Mouse (Mus musculus) small intestine, adult 2 months (tissue): ENCODE data around the gene Crtc3. TPM values are rescaled to one million over a fixed set of nuclear protein-coding genes. Genes with fewer than 3 reads are reported as not detected.

Source experiments
- H3K27ac ChIP-seq: fragments of 200-500 bp; 2 replicates; pipeline ENCODE4 v1.5.1; 2012; ENCODE audit warnings: low read depth, low read length, control low read depth, inconsistent platforms; ENCODE audit not compliant: insufficient read depth
- H3K27me3 ChIP-seq: fragments of 200-500 bp; 2 replicates; pipeline ENCODE4 v1.6.1; 2012; ENCODE audit warnings: mild to moderate bottlenecking, moderate library complexity, low read length, inconsistent platforms; ENCODE audit not compliant: control insufficient read depth, insufficient read depth
- H3K36me3 ChIP-seq: fragments of 200-500 bp; 2 replicates; pipeline ENCODE4 v1.6.1; 2012; ENCODE audit warnings: mild to moderate bottlenecking, low read length, control low read depth, inconsistent platforms; ENCODE audit not compliant: control insufficient read depth, insufficient read depth
- H3K4me1 ChIP-seq: fragments of 200-500 bp; 2 replicates; pipeline ENCODE4 v1.6.1; 2012; ENCODE audit warnings: low read length, inconsistent platforms, mixed read lengths; ENCODE audit not compliant: control insufficient read depth, insufficient read depth, insufficient read length
- H3K4me3 ChIP-seq: fragments of 200-500 bp; 2 replicates; pipeline ENCODE4 v1.5.1; 2012; ENCODE audit warnings: low read depth, mild to moderate bottlenecking, control low read depth, inconsistent platforms, low read length, moderate library complexity
- CTCF ChIP-seq: fragments of 200-500 bp; IDR thresholded peaks from 2 replicates; pipeline ENCODE4 v1.5.1; 2012; ENCODE audit warnings: low read depth, mild to moderate bottlenecking, control low read depth, inconsistent platforms, low read length, moderate library complexity, mixed read lengths; ENCODE audit not compliant: insufficient replicate concordance, insufficient read length; ENCODE audit errors: extremely low read depth
- POLR2A ChIP-seq: fragments of 200-500 bp; IDR thresholded peaks from 2 replicates; pipeline ENCODE4 v1.6.1; 2012; ENCODE audit warnings: low read depth, mild to moderate bottlenecking, control low read depth, inconsistent platforms, low read length, moderate library complexity
- WGBS: fragments of 180-500 bp; shearing (Covaris S2); methylation state at CpG from one replicate; pipeline ENCODE4 v1.1.7; 2018; 5-methylcytosine and 5-hydroxymethylcytosine counted together
- polyA plus RNA-seq: library from polyadenylated mRNA; depleted of rRNA; stranded (reverse); fragments of >200 nt; gene quantifications from 2 replicates; pipeline ENCODE4 v1.2.3, GENCODE M21; 2012

Crtc3 gene
- polyA plus RNA-seq, 1 experiment, result 15.7 TPM

DNA sequence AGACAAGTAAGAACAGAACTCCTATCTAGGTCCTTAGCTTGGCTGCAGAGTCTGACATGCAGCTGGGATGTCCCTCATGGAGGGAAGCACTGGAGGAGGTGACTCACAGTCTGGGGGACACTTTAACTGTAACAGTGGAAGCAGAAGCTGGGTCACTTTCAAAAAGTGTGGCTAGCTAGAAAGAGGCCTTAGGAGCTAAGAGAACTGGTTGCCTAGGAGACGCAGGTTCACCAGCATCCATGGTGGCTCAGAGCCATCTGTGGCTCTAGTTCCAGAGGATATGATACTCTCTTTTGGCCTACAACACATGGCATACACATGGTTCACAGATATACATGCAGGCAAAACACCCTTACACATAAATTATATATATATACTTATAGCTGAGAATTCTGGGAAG lies 86.1 kb downstream of the Crtc3 start:
- Histone ChIP-seq H3K27ac (no peak overlapping the region), H3K36me3 (peaks cover 9% of the 10 kb centered on the region), H3K4me1 (no peaks in the 10 kb centered on the region), H3K27me3 (no peaks in the 10 kb centered on the region), H3K4me3 (no peak overlapping the region)
- TF ChIP-seq POLR2A (no peak), CTCF (no peak)
- 94% methylated on average over 1 of the region's 1 CpGs for WGBS

DNA sequence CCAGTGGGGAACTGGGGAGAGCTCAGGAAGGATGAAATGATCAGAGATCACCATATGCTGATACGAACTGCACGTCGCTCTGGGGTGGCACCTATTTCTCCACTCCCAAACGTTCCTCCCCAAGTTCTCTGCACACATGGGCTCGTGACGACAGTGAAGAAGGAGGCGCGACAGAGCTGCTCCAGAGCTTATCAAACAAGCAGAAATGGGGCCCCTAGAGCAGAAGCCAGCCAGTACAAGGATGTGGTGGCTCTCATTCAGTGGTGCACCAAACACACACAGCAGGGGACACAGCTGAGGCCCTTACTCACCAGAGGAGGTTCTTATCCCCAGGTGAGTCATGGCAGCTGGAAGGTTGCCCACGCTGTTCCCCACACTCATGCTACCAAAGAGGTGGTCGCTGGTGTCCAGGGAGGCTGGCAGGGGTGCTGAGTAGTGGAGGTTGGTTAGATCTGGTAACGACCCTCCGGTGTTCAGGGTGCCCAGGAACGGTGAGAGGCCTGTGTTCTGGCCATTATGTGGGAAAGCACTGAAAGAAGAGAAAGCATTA lies 90.2 kb downstream of the Crtc3 start:
- no peak for TF ChIP-seq POLR2A
- no peak for TF ChIP-seq CTCF
- WGBS, result 91% methylated on average over 13 of the region's 13 CpGs
- H3K27me3 ChIP-seq, result no peaks in the 10 kb centered on the region
- no peaks in the 10 kb centered on the region for H3K4me1 ChIP-seq
- H3K4me3 ChIP-seq, result no peak overlapping the region
- no peak overlapping the region for H3K27ac ChIP-seq
- H3K36me3 ChIP-seq, result peaks cover 23% of the 10 kb centered on the region

DNA sequence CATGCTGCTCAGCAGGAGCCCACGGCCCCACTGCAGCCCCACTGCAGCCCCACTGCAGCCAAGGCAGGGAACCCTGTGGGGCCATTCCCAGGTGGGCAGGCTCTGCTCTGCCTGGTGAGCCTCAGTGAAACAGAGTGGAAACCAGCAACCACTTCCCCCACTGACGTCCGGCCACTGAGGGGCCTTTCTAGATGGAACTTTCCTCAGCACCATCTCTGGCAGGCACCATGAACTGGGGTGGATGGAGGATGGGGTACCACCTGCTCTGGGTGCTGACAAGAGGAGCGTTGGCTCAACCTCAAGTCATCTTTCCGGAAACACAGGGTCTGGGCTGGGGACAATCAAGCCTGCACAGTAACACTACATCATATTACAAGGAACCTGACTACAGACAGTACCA lies 90.8 kb downstream of the Crtc3 start:
- Histone ChIP-seq H3K27ac (no peak overlapping the region), H3K36me3 (peaks cover 23% of the 10 kb centered on the region), H3K4me3 (no peak overlapping the region), H3K27me3 (no peaks in the 10 kb centered on the region), H3K4me1 (no peaks in the 10 kb centered on the region)
- TF ChIP-seq POLR2A, result no peak
- no peak for TF ChIP-seq CTCF
- WGBS, result 87% methylated on average over 5 of the region's 5 CpGs

DNA sequence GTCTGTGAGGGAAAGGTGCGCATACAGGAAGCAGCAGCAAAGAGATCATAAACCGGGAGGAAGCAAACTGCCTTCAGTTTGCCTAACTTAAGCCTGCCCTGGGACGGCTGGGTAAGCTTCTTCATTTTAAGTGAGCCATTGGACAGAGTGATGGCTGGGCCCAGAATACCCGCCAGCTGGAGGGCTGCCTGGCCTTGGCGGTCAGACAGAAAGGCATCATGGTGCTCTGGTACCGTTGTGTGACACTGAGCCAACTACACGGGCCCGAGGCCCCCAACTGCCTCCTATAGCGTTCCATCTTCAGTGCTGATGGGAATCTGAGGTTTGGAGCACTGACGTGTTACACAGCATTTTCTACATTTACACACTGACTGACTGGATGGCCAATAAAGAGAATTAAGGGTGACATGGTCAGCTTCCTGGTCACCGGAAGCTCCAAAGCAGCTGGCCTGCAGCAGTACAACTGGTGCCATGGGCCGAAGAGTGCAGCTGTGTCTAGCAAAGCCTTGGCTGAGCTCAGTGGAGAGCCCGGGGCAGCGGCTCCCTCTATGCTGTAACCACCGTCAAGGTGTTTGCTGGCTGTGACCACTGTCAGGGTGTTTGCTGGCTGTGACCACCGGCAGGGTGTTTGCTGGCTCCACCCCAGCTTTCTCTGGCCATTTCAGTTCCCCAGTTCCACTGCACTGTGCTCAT lies 99.5 kb downstream of the Crtc3 start:
- TF ChIP-seq CTCF (no peak), POLR2A (no peak)
- peaks cover 31% of the 10 kb centered on the region for H3K36me3 ChIP-seq
- no peak overlapping the region for H3K4me3 ChIP-seq
- WGBS, result 88% methylated on average over 16 of the region's 16 CpGs
- 0 out of 2 replicates have a peak, but pooled peaks cover 2% of the 10 kb centered on the region for H3K4me1 ChIP-seq
- no peaks in the 10 kb centered on the region for H3K27me3 ChIP-seq
- no peak overlapping the region for H3K27ac ChIP-seq

DNA sequence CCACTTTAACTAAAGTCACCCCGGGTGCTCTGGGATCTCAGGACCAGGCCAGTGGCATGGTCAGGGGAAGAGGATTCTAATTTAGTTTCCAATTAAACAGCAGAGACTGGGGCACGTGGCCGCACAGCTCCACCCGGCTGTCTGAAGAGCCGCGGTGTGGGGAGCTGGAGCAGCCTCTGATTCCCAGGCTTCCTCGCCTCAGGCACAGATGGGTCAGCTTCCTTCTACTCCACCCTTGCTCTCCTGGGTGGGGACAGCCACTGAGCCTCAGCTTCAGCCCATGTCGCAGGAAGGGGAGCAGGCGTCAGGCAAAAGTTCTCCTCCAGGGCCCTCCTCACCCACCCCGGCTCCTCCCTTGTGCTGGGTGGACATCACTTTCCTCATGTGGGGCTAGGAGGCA lies 101.0 kb downstream of the Crtc3 start:
- Histone ChIP-seq H3K36me3 (peaks cover 27% of the 10 kb centered on the region), H3K4me1 (peaks cover 4% of the 10 kb centered on the region; the same call in 1 of the 2 replicates), H3K4me3 (peak overlapping the region; percentile 16; the same call in 1 of the 2 replicates), H3K27me3 (no peaks in the 10 kb centered on the region), H3K27ac (no peak overlapping the region)
- 61% methylated on average over 10 of the region's 10 CpGs for WGBS
- no peak for TF ChIP-seq POLR2A
- TF ChIP-seq CTCF, result no peak

DNA sequence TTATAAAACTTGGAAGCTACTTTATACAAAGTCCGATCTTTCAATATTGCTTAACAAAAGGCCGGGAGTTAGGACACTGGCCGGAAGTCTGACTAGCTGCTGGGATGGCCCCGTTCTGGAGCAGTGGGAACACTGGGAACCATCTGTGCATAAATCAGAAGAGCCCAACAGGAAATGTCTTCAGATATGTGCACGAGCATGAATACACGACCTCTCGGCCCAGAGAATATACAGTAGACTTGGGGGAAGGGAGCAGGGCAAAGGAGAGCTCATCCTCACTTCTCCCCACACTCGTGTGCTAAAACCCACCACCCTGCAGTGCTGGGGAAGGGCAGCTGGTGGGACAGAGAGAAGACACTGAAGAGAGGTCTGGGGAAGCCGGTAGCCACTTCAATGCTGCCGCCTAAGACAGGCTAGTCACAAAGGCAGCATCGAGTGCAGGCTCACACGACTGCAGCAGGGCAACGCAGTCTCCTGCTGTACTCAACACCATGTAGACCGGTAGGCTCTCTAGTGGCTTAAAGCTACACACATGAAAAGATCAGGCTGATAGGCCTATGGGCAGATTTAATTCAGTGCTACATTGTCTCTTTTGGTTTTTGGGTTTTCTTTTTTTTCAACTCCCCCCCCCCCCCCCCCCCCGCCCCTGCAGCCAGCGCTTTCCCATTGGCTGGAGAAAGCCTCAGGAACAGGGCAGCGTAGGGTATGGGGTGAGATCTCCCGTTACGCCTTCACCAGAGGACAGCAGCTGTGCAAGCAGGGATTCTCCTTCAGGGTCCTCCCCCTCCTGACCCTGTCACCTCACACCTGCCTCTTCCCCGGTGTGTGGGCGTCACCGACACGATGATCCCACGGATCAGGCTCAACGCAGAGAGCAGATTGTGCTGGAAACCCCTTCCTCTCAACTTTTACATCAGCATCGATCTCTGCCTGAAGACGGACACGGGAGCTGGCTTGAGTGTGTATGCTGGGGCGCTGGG lies 101.7 kb downstream of the Crtc3 start:
- H3K27me3 ChIP-seq, result no peaks in the 10 kb centered on the region
- peak overlapping the region; percentile 16; the same call in 1 of the 2 replicates for H3K4me3 ChIP-seq
- no peak overlapping the region; the same call in 1 of the 2 replicates for H3K27ac ChIP-seq
- peaks cover 23% of the 10 kb centered on the region for H3K36me3 ChIP-seq
- TF ChIP-seq CTCF, result no peak
- no peak for TF ChIP-seq POLR2A
- H3K4me1 ChIP-seq, result peaks cover 6% of the 10 kb centered on the region; the same call in 1 of the 2 replicates
- WGBS, result 51% methylated on average over 29 of the region's 29 CpGs
